22 mouse cellular contexts compared by ENCODE assay signal in the genomic region with DNA sequence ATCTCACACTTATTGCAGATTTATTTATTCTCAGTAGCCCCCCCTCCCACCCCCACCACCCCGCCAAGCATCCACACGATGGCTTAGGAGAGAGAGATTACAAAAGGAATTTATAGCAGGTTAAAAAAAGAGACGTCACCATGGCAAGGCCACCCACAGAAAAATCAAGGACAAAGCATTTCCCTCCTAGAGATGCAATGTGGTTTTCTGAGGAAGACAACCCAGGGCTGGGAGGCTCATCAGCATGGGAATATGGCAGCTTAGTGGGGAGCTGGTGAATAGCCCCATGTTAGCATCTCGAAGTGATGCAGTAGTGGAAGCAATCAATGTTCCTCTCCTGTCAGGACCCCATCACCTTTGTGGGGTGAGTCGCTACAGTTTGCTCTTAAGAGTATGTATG.
"Had no signal": no experiment of that assay in that cellular context is flagged by ENCODE, and none has a peak within 500 bp of the region (broad histone marks: within the 10 kb centered on the region; RNA-seq: fewer than 3 reads in every experiment).

No protein-coding gene starts in this region.

- H3K9ac ChIP-seq: kidney, embryonic 15.5 days; limb, embryonic 12.5 days; limb, embryonic 15.5 days; liver, embryonic 14.5 days; liver, postnatal 0 days; lung, embryonic 14.5 days; neural tube, embryonic 13.5 days; stomach, embryonic 15.5 days had no signal

- H3K4me3 ChIP-seq: kidney, embryonic 15.5 days; limb, embryonic 12.5 days; limb, embryonic 15.5 days; myocyte; neural tube, embryonic 13.5 days; stomach, embryonic 15.5 days had no signal

- ATAC-seq: intestine, embryonic 16.5 days; liver, postnatal 0 days; lung, postnatal 0 days; midbrain, embryonic 16.5 days had no signal

- H3K4me1 ChIP-seq: kidney, embryonic 15.5 days; limb, embryonic 12.5 days; limb, embryonic 15.5 days; neural tube, embryonic 13.5 days; stomach, embryonic 15.5 days had no signal

- H3K27me3 ChIP-seq: kidney, embryonic 15.5 days; limb, embryonic 15.5 days; neural tube, embryonic 13.5 days; stomach, embryonic 15.5 days had no signal

- H3K36me3 ChIP-seq: kidney, embryonic 15.5 days; limb, embryonic 12.5 days; limb, embryonic 15.5 days; neural tube, embryonic 13.5 days; stomach, embryonic 15.5 days had no signal

- H3K9me3 ChIP-seq: kidney, embryonic 15.5 days; limb, embryonic 12.5 days; limb, embryonic 15.5 days; neural tube, embryonic 13.5 days; stomach, embryonic 15.5 days had no signal

- H3K27ac ChIP-seq: kidney, embryonic 15.5 days; limb, embryonic 12.5 days; limb, embryonic 15.5 days; liver, embryonic 14.5 days; macrophage; neural tube, embryonic 13.5 days; stomach, embryonic 15.5 days had no signal

- DNase-seq: kidney, adult 2 months; kidney, postnatal 10 days; kidney, postnatal 36 days; layer of hippocampus, adult 9-11 months; left cerebral cortex, postnatal 4 days; liver, postnatal 0 days; lung, embryonic 14.5 days; right cerebral cortex, postnatal 25 days; spleen, adult 18-20 months; thymus, postnatal 25 days had no signal

- H3K4me2 ChIP-seq: kidney, embryonic 15.5 days; limb, embryonic 12.5 days; limb, embryonic 15.5 days; liver, embryonic 11.5 days; lung, embryonic 14.5 days; neural tube, embryonic 13.5 days; stomach, embryonic 15.5 days had no signal
